Mouse (Mus musculus) neural tube, embryonic 14.5 days (tissue): ENCODE data around the gene Ptdss2. TPM values are rescaled to one million over a fixed set of nuclear protein-coding genes. Genes with fewer than 3 reads are reported as not detected.

Experiments used
- ATAC-seq: fragments of 200-750 bp; cut with Nextera tagmentation; 2 replicates; pipeline ENCODE4 v1.8.0; 2017; ENCODE audit warnings: low read depth, mild to moderate bottlenecking, moderate TSS enrichment, moderate library complexity
- H3K27ac ChIP-seq: fragments of 300-500 bp; sonication (generic); 2 replicates; pipeline ENCODE4 v1.5.1; 2014; ENCODE audit warnings: low read depth, mild to moderate bottlenecking, control low read depth, low read length, moderate library complexity, mixed read lengths
- H3K27me3 ChIP-seq: fragments of 300-500 bp; sonication (generic); 2 replicates; pipeline ENCODE4 v1.6.1; 2014; ENCODE audit warnings: low read length; ENCODE audit not compliant: control insufficient read depth, insufficient read depth
- H3K36me3 ChIP-seq: fragments of 300-500 bp; sonication (generic); 2 replicates; pipeline ENCODE4 v1.6.1; 2014; ENCODE audit warnings: low read length, mixed read lengths; ENCODE audit not compliant: control insufficient read depth, insufficient read depth
- H3K4me1 ChIP-seq: fragments of 300-500 bp; sonication (generic); 2 replicates; pipeline ENCODE4 v1.6.1; 2014; ENCODE audit warnings: low read length; ENCODE audit not compliant: control insufficient read depth, insufficient read depth
- H3K4me2 ChIP-seq: fragments of 300-500 bp; sonication (generic); 2 replicates; pipeline ENCODE4 v1.6.1; 2014; ENCODE audit warnings: mild to moderate bottlenecking, low read depth, low read length, control low read depth
- H3K4me3 ChIP-seq: fragments of 300-500 bp; sonication (generic); 2 replicates; pipeline ENCODE4 v1.5.1; 2014; ENCODE audit warnings: low read depth, low read length, control low read depth, mixed read lengths
- H3K9ac ChIP-seq: fragments of 300-500 bp; sonication (generic); replicated peaks from 2 replicates; pipeline ENCODE4 v1.6.1; 2014; ENCODE audit warnings: low read depth, mild to moderate bottlenecking, control low read depth, low read length, mixed read lengths
- H3K9me3 ChIP-seq: fragments of 300-500 bp; sonication (generic); 2 replicates; pipeline ENCODE4 v1.6.1; 2016; ENCODE audit warnings: low read length; ENCODE audit not compliant: control insufficient read depth
- WGBS: fragments of 180-500 bp; shearing (Covaris S2); extraction: QIAGEN DNeasy Blood & Tissue Kit; methylation state at CpG from one replicate; pipeline ENCODE4 v1.1.7; 2014; 5-methylcytosine and 5-hydroxymethylcytosine counted together
- polyA plus RNA-seq: library from polyadenylated mRNA; unstranded; fragments of >200 nt; fragmentation: Nextera tagmentation; extraction: Ambion mirVana; gene quantifications from 2 replicates; pipeline ENCODE4 v1.2.1, GENCODE M21; 2014

Gene Ptdss2
- polyA plus RNA-seq, 1 experiment from 2014 or later: 71.7 TPM

- H3K27ac ChIP-seq: no peak overlapping the region
- ATAC-seq: no peak
- 86% methylated on average over 9 of the region's 9 CpGs for WGBS
- H3K9ac ChIP-seq: no peak overlapping the region
- no peak overlapping the region for H3K4me3 ChIP-seq
- H3K4me1 ChIP-seq: no peaks in the 10 kb centered on the region
- H3K9me3 ChIP-seq: no peaks in the 10 kb centered on the region
- H3K4me2 ChIP-seq: no peak overlapping the region
- H3K27me3 ChIP-seq: no peaks in the 10 kb centered on the region
- H3K36me3 ChIP-seq: peaks cover 30% of the 10 kb centered on the region
These were observed 33.2 kb downstream of the Ptdss2 start for GRCm38 (mm10) chr7:141155362-141155761.

DNA sequence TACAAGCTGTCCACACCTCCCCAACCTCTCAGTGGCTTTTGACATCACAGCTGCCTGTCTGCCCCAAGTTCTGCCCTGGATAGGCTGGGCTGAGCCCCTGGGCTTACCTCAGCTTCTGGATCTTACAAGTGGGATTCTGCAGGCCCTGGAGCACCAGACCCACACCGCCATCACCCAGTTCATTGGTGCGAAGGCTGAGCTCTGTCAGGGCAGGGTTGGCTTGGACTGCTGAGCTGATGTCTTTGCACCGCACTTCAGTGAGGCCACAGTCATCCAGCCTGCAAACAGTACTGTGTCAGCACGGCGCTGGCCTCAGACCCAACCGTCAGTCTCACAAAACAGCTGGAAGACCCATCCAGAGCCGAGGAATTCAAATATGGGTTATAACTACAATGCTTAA is 42.2 kb downstream of the Ptdss2 start:
- H3K4me1 ChIP-seq: no peaks in the 10 kb centered on the region
- H3K9ac ChIP-seq: no peak overlapping the region
- no peak overlapping the region for H3K27ac ChIP-seq
- H3K36me3 ChIP-seq: peaks cover 21% of the 10 kb centered on the region; the same call in 1 of the 2 replicates
- no peak for ATAC-seq
- 92% methylated on average over 7 of the region's 7 CpGs for WGBS
- H3K4me3 ChIP-seq: no peak overlapping the region
- H3K27me3 ChIP-seq: no peaks in the 10 kb centered on the region
- no peaks in the 10 kb centered on the region for H3K9me3 ChIP-seq
- H3K4me2 ChIP-seq: no peak overlapping the region

DNA sequence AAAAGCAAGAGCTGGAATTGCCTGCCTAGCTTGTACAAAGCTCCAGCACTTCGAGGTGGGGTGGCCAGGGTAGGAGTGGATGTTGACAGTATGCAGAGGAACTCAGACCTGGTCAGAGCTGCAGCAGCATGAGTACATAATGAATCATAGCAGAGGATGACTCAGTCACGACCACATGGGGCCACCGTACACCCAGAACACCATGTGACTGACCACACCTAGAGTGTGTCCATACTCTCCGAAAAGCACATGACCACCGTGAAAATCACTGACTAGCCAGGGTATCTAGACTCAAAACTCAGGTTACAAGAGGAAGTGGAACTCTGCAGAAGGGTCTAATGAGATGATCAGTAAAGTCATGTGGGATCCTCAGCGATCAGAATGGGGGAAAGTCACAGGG is 42.7 kb downstream of the Ptdss2 start:
- no peak for ATAC-seq

DNA sequence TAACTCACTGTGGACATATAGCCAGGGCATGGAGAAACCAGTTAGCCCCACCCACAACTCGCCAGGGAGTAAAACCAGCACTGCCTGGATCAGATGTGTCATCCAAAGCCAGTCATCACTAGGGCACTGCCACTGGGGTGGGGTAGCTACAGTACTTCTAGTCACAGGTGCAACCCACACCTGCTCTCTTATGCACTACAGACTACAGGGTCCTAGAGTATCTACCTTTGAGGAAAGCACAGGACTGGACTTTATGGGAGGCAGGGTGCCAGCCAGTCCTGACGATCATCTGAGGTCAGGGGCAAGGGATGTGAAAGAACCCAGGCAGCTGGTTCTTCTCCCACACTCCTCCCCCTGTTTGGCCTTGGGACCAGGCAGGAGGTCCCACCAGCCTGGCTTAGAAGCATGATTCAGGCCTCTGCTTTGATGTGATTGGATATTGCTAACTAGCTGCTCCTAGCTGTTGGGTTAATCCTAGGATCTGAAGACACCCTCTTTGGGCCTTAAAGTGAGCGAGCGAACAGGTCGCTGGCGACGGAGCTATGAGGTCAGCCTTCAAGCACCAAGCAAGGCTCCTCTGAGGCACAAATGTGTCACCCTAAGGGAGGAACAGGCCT is 45.8 kb downstream of the Ptdss2 start:
- no peak overlapping the region for H3K27ac ChIP-seq
- no peak for ATAC-seq
- 17% methylated on average over 7 of the region's 7 CpGs for WGBS

More for the DNA sequence above, 42.7 kb downstream of the Ptdss2 start:
- H3K4me2 ChIP-seq: no peak overlapping the region
- no peaks in the 10 kb centered on the region for H3K27me3 ChIP-seq
- WGBS: 91% methylated on average over 6 of the region's 6 CpGs
- no peaks in the 10 kb centered on the region for H3K4me1 ChIP-seq
- no peak overlapping the region for H3K9ac ChIP-seq
- H3K27ac ChIP-seq: no peak overlapping the region
- no peaks in the 10 kb centered on the region for H3K9me3 ChIP-seq
- no peak overlapping the region for H3K4me3 ChIP-seq
- H3K36me3 ChIP-seq: peaks cover 21% of the 10 kb centered on the region; the same call in 1 of the 2 replicates

DNA sequence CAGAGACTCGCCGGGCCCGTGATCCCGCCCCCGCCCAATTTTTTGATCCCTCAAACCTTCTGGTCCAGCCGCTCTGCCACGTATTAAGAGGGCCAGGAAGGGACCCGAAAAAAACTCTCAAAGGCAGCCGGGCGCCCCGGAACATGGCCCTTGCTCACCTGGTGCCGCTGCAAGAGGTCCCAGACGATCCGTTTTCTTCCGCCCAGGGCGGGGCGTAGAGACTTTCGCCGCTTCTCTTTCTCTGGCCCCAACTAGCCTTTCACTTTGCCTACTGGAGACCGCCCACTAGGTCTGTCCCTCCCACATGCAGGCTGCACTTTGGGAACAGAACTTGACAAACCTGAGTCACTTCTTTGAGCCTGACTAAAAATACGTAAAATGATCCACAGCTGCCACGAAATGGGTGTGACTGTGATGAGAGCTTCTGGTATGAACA is 46.4 kb downstream of the Ptdss2 start:
- peak overlapping the region; percentile 39; the same call in 1 of the 2 replicates for H3K9ac ChIP-seq
- H3K4me2 ChIP-seq: peak overlapping the region; percentile 32
- peak overlapping the region; percentile 22; the same call in 1 of the 2 replicates for H3K4me3 ChIP-seq
- H3K9me3 ChIP-seq: no peaks in the 10 kb centered on the region
- no peaks in the 10 kb centered on the region for H3K27me3 ChIP-seq
- no peak for ATAC-seq
- H3K4me1 ChIP-seq: 0 out of 2 replicates have a peak, but pooled peaks cover 5% of the 10 kb centered on the region
- H3K36me3 ChIP-seq: 0 out of 2 replicates have a peak, but pooled peaks cover 2% of the 10 kb centered on the region
- 4% methylated on average over 22 of the region's 22 CpGs for WGBS
- no peak overlapping the region for H3K27ac ChIP-seq

More for the DNA sequence above, 45.8 kb downstream of the Ptdss2 start:
- Histone ChIP-seq H3K27me3 (no peaks in the 10 kb centered on the region), H3K4me3 (peak overlapping the region; percentile 22; the same call in 1 of the 2 replicates), H3K4me2 (peak overlapping the region; percentile 32), H3K36me3 (0 out of 2 replicates have a peak, but pooled peaks cover 7% of the 10 kb centered on the region), H3K9ac (peak overlapping the region; percentile 39; the same call in 1 of the 2 replicates), H3K4me1 (no peaks in the 10 kb centered on the region), H3K9me3 (no peaks in the 10 kb centered on the region)

DNA sequence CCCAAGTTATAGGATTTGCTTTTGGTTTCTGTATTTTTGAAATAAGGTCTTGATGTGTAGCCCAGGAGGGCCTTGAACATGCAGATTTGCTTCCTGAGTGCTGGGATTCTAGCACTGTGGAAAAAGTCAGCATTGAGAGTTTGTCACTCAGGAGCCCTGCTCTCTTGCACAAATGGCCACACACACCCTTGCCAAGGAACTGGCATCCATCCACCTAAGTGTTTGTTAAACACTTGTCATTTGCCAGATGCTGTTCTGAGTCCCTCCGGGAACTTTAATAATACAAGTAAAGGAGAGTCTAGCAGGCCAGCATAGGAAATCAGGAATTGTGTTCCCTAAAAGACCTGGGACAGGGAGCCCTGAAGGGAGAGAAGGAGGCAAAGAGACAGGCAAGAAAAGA is 47.1 kb downstream of the Ptdss2 start:
- WGBS: 65% methylated on average over 1 of the region's 1 CpGs
- no peak overlapping the region for H3K4me2 ChIP-seq
- H3K4me1 ChIP-seq: 0 out of 2 replicates have a peak, but pooled peaks cover 5% of the 10 kb centered on the region
- no peak for ATAC-seq
- no peaks in the 10 kb centered on the region for H3K9me3 ChIP-seq
- no peak overlapping the region for H3K9ac ChIP-seq
- H3K36me3 ChIP-seq: no peaks in the 10 kb centered on the region
- no peaks in the 10 kb centered on the region for H3K27me3 ChIP-seq
- no peak overlapping the region for H3K4me3 ChIP-seq
- H3K27ac ChIP-seq: no peak overlapping the region

DNA sequence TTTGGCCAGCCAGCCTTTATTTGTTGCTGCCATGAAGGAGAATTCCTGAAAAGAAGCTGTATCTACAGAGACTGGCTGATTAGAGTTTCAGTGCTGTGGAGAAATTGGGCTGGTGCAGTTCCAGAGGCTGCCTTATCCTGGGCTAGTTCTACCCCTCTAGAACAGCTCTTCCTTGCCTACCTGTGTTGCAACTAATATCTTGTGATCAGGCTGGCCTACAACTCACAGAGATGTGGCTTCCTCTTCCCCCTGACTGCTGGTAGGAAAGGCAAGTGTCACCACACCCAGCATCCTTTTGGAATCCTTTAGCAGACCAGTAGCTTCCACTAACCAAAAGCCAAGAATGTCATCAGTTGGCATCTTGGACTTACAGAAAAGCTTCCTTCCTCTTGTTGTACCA is 47.7 kb downstream of the Ptdss2 start:
- no peaks in the 10 kb centered on the region for H3K9me3 ChIP-seq
- no peaks in the 10 kb centered on the region for H3K27me3 ChIP-seq
- H3K9ac ChIP-seq: no peak overlapping the region
- no peaks in the 10 kb centered on the region for H3K36me3 ChIP-seq
- H3K4me3 ChIP-seq: no peak overlapping the region
- no peak overlapping the region for H3K4me2 ChIP-seq
- no peak for ATAC-seq
- H3K4me1 ChIP-seq: 0 out of 2 replicates have a peak, but pooled peaks cover 5% of the 10 kb centered on the region
- H3K27ac ChIP-seq: no peak overlapping the region

GRCm38 (mm10) chr7:141172116-141173006 is 50.2 kb downstream of the Ptdss2 start, which contains the start of gene Rnh1:
Gene Rnh1 (minus strand): TSS chr7:141172857.
- peak; percentile 98 for ATAC-seq
- H3K36me3 ChIP-seq: no peaks in the 10 kb centered on the region
- peak within 1 kb of the TSS; percentile 87 for H3K4me2 ChIP-seq
- no peaks in the 10 kb centered on the region for H3K27me3 ChIP-seq
- peak within 1 kb of the TSS; percentile 71 for H3K9ac ChIP-seq
- peak within 1 kb of the TSS; percentile 52 for H3K4me3 ChIP-seq
- 3% methylated on average over 55 of the region's 55 CpGs for WGBS
- 0 out of 2 replicates have a peak, but pooled peaks cover 5% of the 10 kb centered on the region for H3K4me1 ChIP-seq
- H3K27ac ChIP-seq: peak within 1 kb of the TSS; percentile 98
- H3K9me3 ChIP-seq: no peaks in the 10 kb centered on the region
